Comparison of ENCODE assay signal across 13 mouse cellular contexts in the genomic region with DNA sequence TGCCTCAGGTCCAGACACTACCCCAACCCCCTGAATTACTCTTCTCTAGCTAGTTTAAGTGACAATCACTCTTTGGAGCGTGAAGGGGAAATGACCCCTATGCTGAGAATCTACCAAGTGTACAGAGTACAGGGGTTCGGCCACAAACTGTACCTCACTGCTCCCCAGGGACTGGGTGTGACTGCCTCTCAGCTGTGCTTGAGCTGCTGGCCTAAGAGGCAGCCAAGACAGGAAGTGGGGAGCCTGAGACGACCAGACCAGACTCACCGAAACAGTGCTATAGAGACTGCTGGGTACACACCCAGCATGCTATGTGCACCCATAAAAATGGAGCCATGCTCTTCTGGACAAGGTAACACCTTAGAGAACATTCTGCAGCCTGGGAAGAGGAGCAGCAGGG.
DNase-seq lines count a peak whose midpoint lies in the region; ATAC-seq and TF ChIP-seq lines count a peak whose summit lies in the region.
"Had no signal": no experiment of that assay in that cellular context is flagged by ENCODE, and none has a peak within 500 bp of the region (broad histone marks: within the 10 kb centered on the region; RNA-seq: fewer than 3 reads in every experiment).

No protein-coding gene starts in this region.

- H3K4me2 ChIP-seq in lung, postnatal 0 days (replicated peaks; ENCODE audit: low read depth, low read length) = no peak overlapping the region
- H3K4me2 ChIP-seq in intestine, embryonic 15.5 days (replicated peaks) = no peak overlapping the region
- H3K4me2 ChIP-seq: hindbrain, embryonic 14.5 days; liver, embryonic 12.5 days; midbrain, embryonic 15.5 days had no signal

- ATAC-seq in lung, postnatal 0 days = peak; percentile 55
- no peak for ATAC-seq in intestine, embryonic 15.5 days
- ATAC-seq: liver, embryonic 12.5 days; midbrain, embryonic 15.5 days; Patski had no signal

- no peak overlapping the region for H3K9ac ChIP-seq in lung, postnatal 0 days (replicated peaks; ENCODE audit: low read depth)
- no peak overlapping the region for H3K9ac ChIP-seq in intestine, embryonic 15.5 days
- H3K9ac ChIP-seq: hindbrain, embryonic 14.5 days; liver, embryonic 12.5 days; midbrain, embryonic 15.5 days had no signal

- WGBS in bone marrow, adult 2 months = 27% methylated on average over 4 of the region's 4 CpGs
- WGBS in lung, postnatal 0 days = 37% methylated on average over 4 of the region's 4 CpGs
- WGBS in spleen, adult 2 months = 15% methylated on average over 4 of the region's 4 CpGs
- 71% methylated on average over 4 of the region's 4 CpGs for WGBS in intestine, embryonic 15.5 days

- DNase-seq in left cerebral cortex, adult 2 months (ENCODE audit: extremely low spot score in 1 of 2, low spot score in 2 of 2) = no peak
- no peak for DNase-seq in left cerebral cortex, postnatal 4 days
- DNase-seq in lung, postnatal 0 days (ENCODE audit: low spot score) = no peak
- peak; percentile 88 to 95 for DNase-seq in spleen, adult 2 months (ENCODE audit: low read depth in 1 of 2, low spot score in 2 of 2)
- no peak for DNase-seq in cerebellum, adult 9-10 months
- no peak for DNase-seq in urinary bladder, postnatal 14 days (ENCODE audit: low spot score)
- DNase-seq: thymus, adult 2 months had no signal

- H3K36me3 ChIP-seq in lung, postnatal 0 days (ENCODE audit: insufficient read depth, low read length) = peaks cover 8% of the 10 kb centered on the region; the same call in 1 of the 2 replicates
- H3K36me3 ChIP-seq in spleen, adult 2 months (ENCODE audit: control insufficient read depth, insufficient read depth, low read length) = peaks cover 29% of the 10 kb centered on the region
- no peaks in the 10 kb centered on the region for H3K36me3 ChIP-seq in intestine, embryonic 15.5 days
- H3K36me3 ChIP-seq: liver, embryonic 12.5 days; midbrain, embryonic 15.5 days had no signal

- no peak for TF ChIP-seq POLR2A in bone marrow, adult 2 months (IDR thresholded peaks at IDR 0.05; ENCODE audit: borderline replicate concordance, control insufficient read depth, low read depth, low read length)
- TF ChIP-seq POLR2A in spleen, adult 2 months (IDR thresholded peaks at IDR 0.05; ENCODE audit: low read depth, low read length) = no peak

- no peaks in the 10 kb centered on the region for H3K27me3 ChIP-seq in lung, postnatal 0 days (replicated peaks; ENCODE audit: insufficient read depth, low read length)
- no peaks in the 10 kb centered on the region for H3K27me3 ChIP-seq in spleen, adult 2 months (ENCODE audit: control insufficient read depth, insufficient read depth, low read length)
- no peaks in the 10 kb centered on the region for H3K27me3 ChIP-seq in intestine, embryonic 15.5 days (replicated peaks)
- H3K27me3 ChIP-seq: liver, embryonic 12.5 days; midbrain, embryonic 15.5 days; Patski had no signal

- H3K9me3 ChIP-seq in lung, postnatal 0 days (ENCODE audit: low read length) = no peaks in the 10 kb centered on the region
- H3K9me3 ChIP-seq in intestine, embryonic 15.5 days = no peaks in the 10 kb centered on the region
- H3K9me3 ChIP-seq: liver, embryonic 12.5 days; midbrain, embryonic 15.5 days had no signal

- peak overlapping the region; percentile 55; the same call in 1 of the 2 replicates for H3K27ac ChIP-seq in left cerebral cortex, adult 2 months
- peak overlapping the region; percentile 87 for H3K27ac ChIP-seq in bone marrow, adult 2 months (ENCODE audit: control insufficient read depth, insufficient read depth, low read depth, low read length, poor library complexity)
- H3K27ac ChIP-seq in lung, postnatal 0 days (ENCODE audit: low read length) = no peak overlapping the region
- H3K27ac ChIP-seq in spleen, adult 2 months (ENCODE audit: insufficient read depth, low read length) = peak overlapping the region; percentile 92
- H3K27ac ChIP-seq in intestine, embryonic 15.5 days = no peak overlapping the region
- H3K27ac ChIP-seq: hindbrain, embryonic 14.5 days; liver, embryonic 12.5 days; midbrain, embryonic 15.5 days had no signal

- TF ChIP-seq CTCF in left cerebral cortex, adult 2 months (IDR thresholded peaks at IDR 0.05) = no peak
- TF ChIP-seq CTCF in bone marrow, adult 2 months (IDR thresholded peaks at IDR 0.05; ENCODE audit: control insufficient read depth, insufficient read depth, low read length) = no peak
- no peak for TF ChIP-seq CTCF in lung, postnatal 0 days (IDR thresholded peaks at IDR 0.05)
- no peak for TF ChIP-seq CTCF in spleen, adult 2 months (IDR thresholded peaks at IDR 0.05; ENCODE audit: extremely low read depth, insufficient read depth, insufficient read length, insufficient replicate concordance)

- no peak for TF ChIP-seq EP300 in lung, postnatal 0 days (IDR thresholded peaks at IDR 0.05)

- intact Hi-C loops in left cerebral cortex, adult 2 months (cut with DNase I) = no loop called here
- intact Hi-C loops in left cerebral cortex, postnatal 4 days (cut with DNase I) = no loop called here

- no peak overlapping the region for H3K4me3 ChIP-seq in left cerebral cortex, adult 2 months
- H3K4me3 ChIP-seq in bone marrow, adult 2 months (replicated peaks; ENCODE audit: control insufficient read depth, low read depth, low read length) = no peak overlapping the region
- H3K4me3 ChIP-seq in lung, postnatal 0 days (ENCODE audit: low read depth, low read length) = no peak overlapping the region
- no peak overlapping the region for H3K4me3 ChIP-seq in spleen, adult 2 months (ENCODE audit: extremely low read depth, insufficient read depth, insufficient read length)
- H3K4me3 ChIP-seq in intestine, embryonic 15.5 days (replicated peaks) = no peak overlapping the region
- H3K4me3 ChIP-seq: liver, embryonic 12.5 days; midbrain, embryonic 15.5 days had no signal

- peaks cover 7% of the 10 kb centered on the region for H3K4me1 ChIP-seq in bone marrow, adult 2 months (ENCODE audit: control insufficient read depth, insufficient read depth, low read length)
- no peaks in the 10 kb centered on the region for H3K4me1 ChIP-seq in lung, postnatal 0 days (ENCODE audit: insufficient read depth, low read depth, low read length)
- H3K4me1 ChIP-seq in spleen, adult 2 months (ENCODE audit: control insufficient read depth, insufficient read depth, insufficient read length) = peaks cover 57% of the 10 kb centered on the region
- no peaks in the 10 kb centered on the region for H3K4me1 ChIP-seq in intestine, embryonic 15.5 days (replicated peaks)
- H3K4me1 ChIP-seq: liver, embryonic 12.5 days had no signal

Comparison
In these comparisons a context has a peak if more than half of its experiments do, and no peak if none do; other contexts are left out.
1. DNase-seq: peak in spleen, adult 2 months (2 of 2); none in left cerebral cortex, adult 2 months (0 of 2), left cerebral cortex, postnatal 4 days (single experiment), lung, postnatal 0 days (single experiment), cerebellum, adult 9-10 months (single experiment) and urinary bladder, postnatal 14 days (single experiment).
2. H3K27ac ChIP-seq: peak in left cerebral cortex, adult 2 months (single experiment), bone marrow, adult 2 months (single experiment) and spleen, adult 2 months (single experiment); none in lung, postnatal 0 days (single experiment) and intestine, embryonic 15.5 days (single experiment).